Mouse (Mus musculus): ENCODE results near the gene Cnbd2. TPM values are rescaled to one million over a fixed set of nuclear protein-coding genes. Genes with fewer than 3 reads are reported as not detected.

Gene Cnbd2
- polyA plus RNA-seq, 1 experiment, result 2.5 TPM

DNA sequence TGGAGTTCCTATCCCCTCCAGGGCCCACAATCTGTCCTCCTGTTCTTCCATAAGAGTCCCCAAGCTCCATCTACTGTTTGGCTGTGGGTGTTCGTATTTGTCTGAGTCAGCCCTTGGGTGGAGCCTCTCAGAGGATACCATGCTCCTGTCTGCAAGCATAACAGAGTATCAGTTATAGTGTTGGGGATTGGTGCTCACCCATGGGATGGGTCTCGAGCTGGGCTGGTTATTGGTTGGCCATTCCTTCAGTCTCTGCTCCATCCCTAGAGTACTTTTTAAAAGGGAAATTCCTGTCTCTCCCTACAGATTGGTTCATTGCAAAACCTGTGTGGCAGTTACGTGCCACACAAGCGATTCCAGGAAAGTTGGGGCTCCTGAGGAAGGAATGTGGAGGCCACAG is 36.7 kb downstream of the Cnbd2 start:
- no peak for TF ChIP-seq CTCF (conservative IDR thresholded peaks at IDR 0.05; ENCODE audit: insufficient read depth, insufficient read length, low read depth, low read length)
- TF ChIP-seq POLR2A (IDR thresholded peaks at IDR 0.05; ENCODE audit: low read depth, low read length), result no peak
- H3K36me3 ChIP-seq (ENCODE audit: control insufficient read depth, insufficient read depth, low read length), result no peaks in the 10 kb centered on the region
- H3K27ac ChIP-seq (ENCODE audit: insufficient read depth, low read depth, low read length), result no peak overlapping the region
- no peaks in the 10 kb centered on the region for H3K4me1 ChIP-seq (ENCODE audit: control insufficient read depth, insufficient read depth, low read length)
- WGBS, result 88% methylated on average over 4 of the region's 4 CpGs
- DNase-seq, result no peak
- H3K4me3 ChIP-seq (ENCODE audit: insufficient read depth, low read depth, low read length), result no peak overlapping the region
- H3K27me3 ChIP-seq (replicated peaks; ENCODE audit: control insufficient read depth, insufficient read depth, low read length), result no peaks in the 10 kb centered on the region

DNA sequence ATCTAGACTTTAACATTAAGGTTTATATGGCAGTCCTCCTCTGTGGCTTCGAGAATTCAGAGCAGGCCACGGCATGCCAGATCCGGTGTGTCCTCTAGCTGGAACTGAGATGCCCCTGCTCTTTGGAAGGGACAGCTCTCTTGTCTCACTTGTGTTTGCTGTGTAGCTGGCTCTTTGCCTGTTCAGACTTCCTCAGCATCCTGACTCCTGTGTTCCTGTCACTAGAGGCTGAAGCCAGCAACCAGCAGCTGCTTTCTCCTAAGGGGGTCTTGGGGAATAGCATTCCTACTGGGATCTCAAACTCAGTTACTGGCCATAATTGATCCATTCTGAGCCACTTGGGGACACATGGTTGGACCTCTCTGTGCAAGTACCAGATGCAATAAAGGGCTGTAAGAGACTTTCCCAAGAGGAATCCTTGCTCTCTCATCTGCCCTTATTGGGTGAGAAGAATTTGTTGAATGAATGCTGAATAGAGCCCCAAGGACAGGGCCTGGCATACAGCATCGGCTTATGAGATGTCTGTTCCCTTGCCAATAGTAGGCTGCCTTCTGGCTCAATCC is 37.3 kb downstream of the Cnbd2 start:
- WGBS, result 82% methylated on average over 4 of the region's 4 CpGs
- Histone ChIP-seq H3K27me3 (replicated peaks; ENCODE audit: control insufficient read depth, insufficient read depth, low read length) (no peaks in the 10 kb centered on the region), H3K36me3 (ENCODE audit: control insufficient read depth, insufficient read depth, low read length) (no peaks in the 10 kb centered on the region), H3K4me1 (ENCODE audit: control insufficient read depth, insufficient read depth, low read length) (no peaks in the 10 kb centered on the region), H3K4me3 (ENCODE audit: insufficient read depth, low read depth, low read length) (no peak overlapping the region), H3K27ac (ENCODE audit: insufficient read depth, low read depth, low read length) (no peak overlapping the region)
- TF ChIP-seq POLR2A (IDR thresholded peaks at IDR 0.05; ENCODE audit: low read depth, low read length) (no peak), CTCF (conservative IDR thresholded peaks at IDR 0.05; ENCODE audit: insufficient read depth, insufficient read length, low read depth, low read length) (no peak)
- DNase-seq, result no peak

DNA sequence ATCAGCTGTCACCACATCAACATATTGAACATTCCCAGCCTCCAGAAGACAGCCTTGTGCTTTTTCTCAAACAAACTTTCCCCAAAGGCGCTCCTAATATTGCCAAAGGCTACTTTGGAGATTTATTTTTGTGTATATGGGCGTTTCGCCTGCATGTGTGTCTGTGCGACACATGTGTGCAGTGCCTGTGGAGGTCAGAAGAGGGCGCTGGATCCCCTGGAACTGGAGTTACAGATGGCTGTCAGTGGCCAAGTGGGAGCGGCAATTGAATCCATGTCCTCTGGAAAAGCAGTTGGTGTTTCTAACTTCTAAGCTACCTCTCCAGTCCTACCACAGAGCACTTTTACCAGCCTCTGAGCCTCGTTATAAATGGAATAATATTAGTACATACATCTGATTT is 39.1 kb downstream of the Cnbd2 start:
- H3K4me3 ChIP-seq (ENCODE audit: insufficient read depth, low read depth, low read length), result no peak overlapping the region
- 88% methylated on average over 7 of the region's 7 CpGs for WGBS
- no peak overlapping the region for H3K27ac ChIP-seq (ENCODE audit: insufficient read depth, low read depth, low read length)
- peak; percentile 31; the same call in 1 of the 2 replicates for TF ChIP-seq CTCF (conservative IDR thresholded peaks at IDR 0.05; ENCODE audit: insufficient read depth, insufficient read length, low read depth, low read length)
- TF ChIP-seq POLR2A (IDR thresholded peaks at IDR 0.05; ENCODE audit: low read depth, low read length), result no peak
- DNase-seq, result no peak
- no peaks in the 10 kb centered on the region for H3K36me3 ChIP-seq (ENCODE audit: control insufficient read depth, insufficient read depth, low read length)
- H3K27me3 ChIP-seq (replicated peaks; ENCODE audit: control insufficient read depth, insufficient read depth, low read length), result no peaks in the 10 kb centered on the region
- H3K4me1 ChIP-seq (ENCODE audit: control insufficient read depth, insufficient read depth, low read length), result no peaks in the 10 kb centered on the region

DNA sequence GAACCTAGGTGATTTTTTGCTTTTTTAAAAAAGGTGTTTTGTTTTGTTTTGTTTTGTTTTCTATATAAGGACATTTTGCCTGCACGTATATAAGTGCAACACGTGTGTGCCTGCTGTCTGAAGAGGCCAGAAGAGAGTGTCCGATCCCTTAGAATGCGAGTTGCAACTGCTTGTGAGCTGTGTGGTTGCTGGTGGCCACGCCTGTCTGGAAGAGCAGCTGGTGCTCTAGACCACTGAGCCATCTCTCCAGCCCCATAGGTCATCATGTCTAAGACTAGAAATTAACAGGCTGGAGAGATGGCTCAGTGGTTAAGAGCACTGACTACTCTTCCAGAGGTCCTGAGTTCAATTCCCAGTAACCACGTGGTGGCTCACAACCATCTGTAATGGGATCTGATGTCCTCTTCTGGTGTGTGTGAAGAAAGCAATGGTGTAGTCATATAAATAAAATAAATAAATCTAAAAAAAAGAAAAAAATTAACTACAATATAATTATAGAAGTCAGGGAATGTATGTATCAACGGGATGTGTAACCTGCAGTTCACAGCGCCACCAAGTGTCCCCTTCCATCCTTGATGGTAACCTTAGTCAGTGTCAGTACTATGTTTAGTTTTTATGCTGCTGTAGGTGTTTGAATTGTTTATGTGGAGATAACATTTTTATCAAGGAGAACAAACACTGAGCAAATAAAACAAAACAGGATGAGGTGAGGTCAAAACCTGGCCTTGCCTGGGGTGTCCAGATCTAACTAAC is 40.5 kb downstream of the Cnbd2 start:
- H3K4me1 ChIP-seq (ENCODE audit: control insufficient read depth, insufficient read depth, low read length), result no peaks in the 10 kb centered on the region
- no peak for TF ChIP-seq POLR2A (IDR thresholded peaks at IDR 0.05; ENCODE audit: low read depth, low read length)
- TF ChIP-seq CTCF (conservative IDR thresholded peaks at IDR 0.05; ENCODE audit: insufficient read depth, insufficient read length, low read depth, low read length), result 0 out of 2 replicates have a peak, but pooled peaks have one; percentile 17
- no peaks in the 10 kb centered on the region for H3K36me3 ChIP-seq (ENCODE audit: control insufficient read depth, insufficient read depth, low read length)
- no peak overlapping the region for H3K27ac ChIP-seq (ENCODE audit: insufficient read depth, low read depth, low read length)
- WGBS, result 83% methylated on average over 8 of the region's 8 CpGs
- H3K4me3 ChIP-seq (ENCODE audit: insufficient read depth, low read depth, low read length), result no peak overlapping the region
- no peaks in the 10 kb centered on the region for H3K27me3 ChIP-seq (replicated peaks; ENCODE audit: control insufficient read depth, insufficient read depth, low read length)
- DNase-seq, result peak; percentile 21

DNA sequence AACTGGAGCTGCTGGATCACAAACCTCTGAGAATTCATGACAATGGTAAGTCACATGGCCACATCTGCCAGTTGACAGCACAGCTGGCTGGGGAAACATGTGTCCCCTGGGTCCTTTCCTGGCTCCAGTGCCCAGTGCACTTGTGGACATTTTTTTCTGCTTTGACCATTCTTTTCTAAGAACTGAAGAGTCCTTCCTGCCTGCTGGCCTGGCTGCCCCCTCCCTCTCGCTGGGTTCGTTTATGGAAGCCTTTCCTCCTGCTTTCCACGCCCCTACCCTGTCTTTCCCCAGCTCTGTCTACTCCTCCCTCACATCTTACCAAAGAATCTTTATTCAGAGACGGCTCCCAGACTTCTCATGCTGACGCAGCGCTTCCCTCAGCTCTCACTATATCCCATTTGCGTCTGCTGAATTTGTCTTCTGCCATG is 41.2 kb downstream of the Cnbd2 start:
- Histone ChIP-seq H3K4me1 (ENCODE audit: control insufficient read depth, insufficient read depth, low read length) (no peaks in the 10 kb centered on the region), H3K4me3 (ENCODE audit: insufficient read depth, low read depth, low read length) (no peak overlapping the region), H3K27me3 (replicated peaks; ENCODE audit: control insufficient read depth, insufficient read depth, low read length) (no peaks in the 10 kb centered on the region), H3K27ac (ENCODE audit: insufficient read depth, low read depth, low read length) (no peak overlapping the region), H3K36me3 (ENCODE audit: control insufficient read depth, insufficient read depth, low read length) (no peaks in the 10 kb centered on the region)
- peak; percentile 44 for DNase-seq
- 50% methylated on average over 7 of the region's 7 CpGs for WGBS
- TF ChIP-seq POLR2A (IDR thresholded peaks at IDR 0.05; ENCODE audit: low read depth, low read length) (no peak), CTCF (conservative IDR thresholded peaks at IDR 0.05; ENCODE audit: insufficient read depth, insufficient read length, low read depth, low read length) (no peak)

DNA sequence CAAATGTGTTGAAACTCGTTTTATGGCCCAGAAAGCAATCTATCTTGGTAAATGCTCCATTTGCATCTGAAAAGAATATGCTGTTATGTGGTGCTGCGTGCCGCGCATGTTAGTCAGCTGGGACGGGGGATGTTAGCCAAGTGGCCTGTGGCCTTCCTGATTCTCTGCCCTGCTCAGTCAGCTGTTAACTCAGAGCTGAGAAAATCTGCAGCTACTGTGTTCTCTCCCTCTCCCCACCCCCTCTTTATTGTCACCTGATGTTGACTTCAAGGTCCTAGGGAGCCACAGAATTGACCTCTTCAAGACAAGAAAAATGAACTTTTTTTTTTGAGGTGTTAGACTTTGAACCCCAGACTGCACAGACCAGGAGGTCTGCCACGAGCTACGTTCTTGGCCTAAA is 43.9 kb downstream of the Cnbd2 start:
- Histone ChIP-seq H3K4me3 (ENCODE audit: insufficient read depth, low read depth, low read length) (no peak overlapping the region), H3K4me1 (ENCODE audit: control insufficient read depth, insufficient read depth, low read length) (no peaks in the 10 kb centered on the region), H3K36me3 (ENCODE audit: control insufficient read depth, insufficient read depth, low read length) (no peaks in the 10 kb centered on the region), H3K27me3 (replicated peaks; ENCODE audit: control insufficient read depth, insufficient read depth, low read length) (no peaks in the 10 kb centered on the region), H3K27ac (ENCODE audit: insufficient read depth, low read depth, low read length) (peak overlapping the region; percentile 92)
- TF ChIP-seq POLR2A (IDR thresholded peaks at IDR 0.05; ENCODE audit: low read depth, low read length) (no peak), CTCF (conservative IDR thresholded peaks at IDR 0.05; ENCODE audit: insufficient read depth, insufficient read length, low read depth, low read length) (no peak)
- WGBS, result 22% methylated on average over 7 of the region's 7 CpGs
- peak; percentile 96 for DNase-seq

DNA sequence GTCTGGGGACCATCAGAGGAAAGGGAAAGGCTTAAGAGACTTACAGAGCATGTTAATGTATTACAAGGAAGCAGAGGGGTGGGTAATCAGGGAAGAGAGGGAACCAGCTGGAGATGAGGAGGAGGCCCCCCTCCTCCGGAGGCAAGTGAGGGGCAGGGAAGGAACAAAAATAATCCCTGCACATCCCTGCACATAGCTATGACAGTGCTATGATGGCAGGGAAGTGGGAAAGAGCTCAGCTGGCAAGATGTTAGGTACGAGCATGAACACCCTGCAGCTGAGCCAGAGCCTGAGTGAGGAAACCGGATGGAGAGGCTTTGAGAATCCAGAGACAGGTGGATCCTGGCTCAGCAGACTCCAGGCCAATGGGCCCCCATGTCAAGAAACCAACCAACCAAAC is 56.4 kb downstream of the Cnbd2 start:
- WGBS, result 71% methylated on average over 3 of the region's 3 CpGs
- Histone ChIP-seq H3K4me1 (ENCODE audit: control insufficient read depth, insufficient read depth, low read length) (no peaks in the 10 kb centered on the region), H3K4me3 (ENCODE audit: insufficient read depth, low read depth, low read length) (no peak overlapping the region), H3K27me3 (replicated peaks; ENCODE audit: control insufficient read depth, insufficient read depth, low read length) (no peaks in the 10 kb centered on the region), H3K27ac (ENCODE audit: insufficient read depth, low read depth, low read length) (no peak overlapping the region), H3K36me3 (ENCODE audit: control insufficient read depth, insufficient read depth, low read length) (no peaks in the 10 kb centered on the region)
- TF ChIP-seq CTCF (conservative IDR thresholded peaks at IDR 0.05; ENCODE audit: insufficient read depth, insufficient read length, low read depth, low read length) (no peak), POLR2A (IDR thresholded peaks at IDR 0.05; ENCODE audit: low read depth, low read length) (no peak)
- no peak for DNase-seq

All from kidney, adult 2 months (tissue).